Mouse (Mus musculus) embryonic facial prominence, embryonic 14.5 days (tissue): ENCODE measurements around the gene Otop1. TPM values are rescaled to one million over a fixed set of nuclear protein-coding genes. Genes with fewer than 3 reads are reported as not detected.
A peak's percentile ranks its signal among the peaks of the same experiment; 100 is the strongest.

Experiments
- ATAC-seq: fragments of 200-750 bp; cut with Nextera tagmentation; 2 replicates; pipeline ENCODE4 v1.8.0; 2017; ENCODE audit warnings: low read depth, moderate number of reproducible peaks, moderate TSS enrichment
- DNase-seq: peaks from one replicate; pipeline ENCODE4 v3.0.0-alpha.2; 2015; ENCODE audit warnings: low spot score
- H3K27ac ChIP-seq: fragments of 300-500 bp; sonication (generic); replicated peaks from 2 replicates; pipeline ENCODE4 v1.5.1; 2014; ENCODE audit warnings: low read depth, mild to moderate bottlenecking, low read length, moderate library complexity
- H3K27me3 ChIP-seq: fragments of 300-500 bp; sonication (generic); replicated peaks from 2 replicates; pipeline ENCODE4 v1.6.1; 2014; ENCODE audit warnings: low read length; ENCODE audit not compliant: control insufficient read depth, insufficient read depth
- H3K36me3 ChIP-seq: fragments of 300-500 bp; sonication (generic); 2 replicates; pipeline ENCODE4 v1.6.1; 2014; ENCODE audit warnings: low read length, mixed read lengths; ENCODE audit not compliant: control insufficient read depth, insufficient read depth
- H3K4me1 ChIP-seq: fragments of 300-500 bp; sonication (generic); 2 replicates; pipeline ENCODE4 v1.6.1; 2014; ENCODE audit warnings: antibody characterized with exemption, low read length; ENCODE audit not compliant: control insufficient read depth, insufficient read depth
- H3K4me2 ChIP-seq: fragments of 300-500 bp; sonication (generic); 2 replicates; pipeline ENCODE4 v1.6.1; 2014; ENCODE audit warnings: low read depth, mild to moderate bottlenecking, low read length, moderate library complexity, mixed read lengths
- H3K4me3 ChIP-seq: fragments of 300-500 bp; sonication (generic); 2 replicates; pipeline ENCODE4 v1.5.1; 2014; ENCODE audit warnings: low read depth, mild to moderate bottlenecking, low read length
- H3K9ac ChIP-seq: fragments of 300-500 bp; sonication (generic); 2 replicates; pipeline ENCODE4 v1.6.1; 2014; ENCODE audit warnings: low read depth, mild to moderate bottlenecking, low read length, moderate library complexity, mixed read lengths
- H3K9me3 ChIP-seq: fragments of 300-500 bp; sonication (generic); 2 replicates; pipeline ENCODE4 v1.6.1; 2016; ENCODE audit warnings: low read length; ENCODE audit not compliant: control insufficient read depth
- WGBS: fragments of 180-500 bp; shearing (Covaris S2); extraction: QIAGEN DNeasy Blood & Tissue Kit; methylation state at CpG from one replicate; pipeline ENCODE4 v1.1.7; 2014; 5-methylcytosine and 5-hydroxymethylcytosine counted together
- polyA plus RNA-seq: library from polyadenylated mRNA; unstranded; fragments of >200 nt; fragmentation: Nextera tagmentation; extraction: Ambion mirVana; gene quantifications from 2 replicates; pipeline ENCODE4 v1.2.1, GENCODE M21; 2014

Otop1 gene
- polyA plus RNA-seq, 1 experiment from 2014 or later = 0.22 TPM

DNA sequence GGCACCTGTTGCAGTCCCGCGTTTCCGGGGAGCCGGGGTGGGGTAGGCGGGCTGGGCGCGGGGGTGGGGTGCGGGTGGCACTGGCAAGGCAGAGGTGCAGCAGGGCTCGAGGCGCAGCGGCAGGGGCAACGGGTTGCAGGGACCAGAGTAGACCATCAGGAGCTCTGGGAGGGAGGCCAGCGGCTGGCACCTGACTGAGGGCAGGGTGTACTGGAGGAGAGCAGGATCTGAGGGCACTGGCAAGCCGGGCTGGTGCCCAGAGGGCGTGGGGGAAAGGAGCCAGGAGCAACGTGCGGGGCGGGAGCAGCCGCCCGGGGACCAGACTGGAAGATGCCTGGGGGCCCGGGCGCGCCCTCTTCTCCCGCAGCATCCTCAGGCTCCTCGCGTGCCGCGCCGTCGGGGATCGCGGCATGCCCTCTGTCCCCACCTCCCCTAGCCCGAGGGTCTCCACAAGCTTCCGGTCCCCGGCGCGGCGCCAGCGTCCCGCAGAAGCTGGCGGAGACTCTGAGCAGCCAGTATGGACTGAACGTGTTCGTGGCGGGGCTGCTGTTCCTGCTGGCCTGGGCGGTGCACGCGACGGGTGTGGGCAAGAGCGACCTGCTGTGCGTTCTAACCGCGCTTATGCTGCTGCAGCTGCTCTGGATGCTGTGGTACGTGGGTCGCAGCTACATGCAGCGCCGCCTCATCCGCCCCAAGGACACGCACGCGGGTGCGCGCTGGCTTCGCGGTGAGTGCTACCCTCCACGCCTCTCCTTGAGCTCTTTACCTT, 1.5 kb downstream of the Otop1 start:
- DNase-seq (no peak), ATAC-seq (no peak)
- H3K27ac ChIP-seq = no peak overlapping the region
- 3% methylated on average over 23 of the region's 65 CpGs for WGBS
- H3K4me3 ChIP-seq = peak overlapping the region; percentile 32
- H3K9ac ChIP-seq = peak overlapping the region; percentile 17; the same call in 1 of the 2 replicates
- H3K4me1 ChIP-seq = no peaks in the 10 kb centered on the region
- no peaks in the 10 kb centered on the region for H3K9me3 ChIP-seq
- peaks cover 56% of the 10 kb centered on the region for H3K27me3 ChIP-seq
- H3K36me3 ChIP-seq = no peaks in the 10 kb centered on the region
- H3K4me2 ChIP-seq = peak overlapping the region; percentile 54

DNA sequence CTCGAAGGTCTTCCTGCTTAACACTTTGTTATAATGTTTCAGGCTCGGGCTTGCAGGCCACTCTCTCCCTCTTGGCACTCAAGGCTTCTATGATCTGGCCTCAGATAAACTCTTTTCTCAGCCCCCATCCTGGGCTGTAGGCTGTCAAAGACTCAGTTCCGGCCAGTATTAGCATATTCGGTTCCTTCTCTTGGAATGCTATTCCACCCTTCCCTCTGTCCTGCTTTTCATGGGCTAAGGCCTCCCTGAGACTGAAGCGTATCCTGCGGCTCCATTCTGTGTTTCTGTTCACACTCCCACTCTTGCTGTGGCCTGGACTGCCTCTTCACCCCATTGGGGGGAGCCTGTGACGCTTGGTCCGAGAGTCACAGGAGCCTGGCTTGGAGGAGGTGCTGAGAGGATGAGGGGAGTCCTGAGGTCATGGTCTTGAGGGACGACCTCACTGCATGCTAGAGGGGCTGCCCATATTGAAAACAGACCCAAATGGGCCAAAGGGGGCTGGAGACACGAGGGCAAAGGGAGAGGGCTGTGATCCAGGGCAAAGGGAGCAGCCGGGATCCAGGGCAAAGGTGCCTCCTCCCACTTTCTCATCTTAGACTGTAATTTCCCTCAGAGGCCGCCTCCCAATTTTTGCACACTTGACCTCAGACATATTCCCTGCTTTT, 2.3 kb downstream of the Otop1 start:
- no peak overlapping the region for H3K9ac ChIP-seq
- peak overlapping the region; percentile 54 for H3K4me2 ChIP-seq
- no peak overlapping the region for H3K4me3 ChIP-seq
- peaks cover 56% of the 10 kb centered on the region for H3K27me3 ChIP-seq
- no peaks in the 10 kb centered on the region for H3K36me3 ChIP-seq
- 13% methylated on average over 12 of the region's 12 CpGs for WGBS
- no peaks in the 10 kb centered on the region for H3K9me3 ChIP-seq
- DNase-seq = no peak
- no peak for ATAC-seq
- no peak overlapping the region for H3K27ac ChIP-seq
- H3K4me1 ChIP-seq = no peaks in the 10 kb centered on the region

GRCm38 (mm10) chr5:38280075-38280474, 4.3 kb downstream of the Otop1 start:
- H3K4me2 ChIP-seq = no peak overlapping the region
- H3K27ac ChIP-seq = no peak overlapping the region
- ATAC-seq (no peak), DNase-seq (no peak)
- no peaks in the 10 kb centered on the region for H3K9me3 ChIP-seq
- 29% methylated on average over 1 of the region's 1 CpGs for WGBS
- H3K4me1 ChIP-seq = no peaks in the 10 kb centered on the region
- no peaks in the 10 kb centered on the region for H3K36me3 ChIP-seq
- H3K4me3 ChIP-seq = no peak overlapping the region
- H3K9ac ChIP-seq = no peak overlapping the region
- H3K27me3 ChIP-seq = peaks cover 44% of the 10 kb centered on the region

DNA sequence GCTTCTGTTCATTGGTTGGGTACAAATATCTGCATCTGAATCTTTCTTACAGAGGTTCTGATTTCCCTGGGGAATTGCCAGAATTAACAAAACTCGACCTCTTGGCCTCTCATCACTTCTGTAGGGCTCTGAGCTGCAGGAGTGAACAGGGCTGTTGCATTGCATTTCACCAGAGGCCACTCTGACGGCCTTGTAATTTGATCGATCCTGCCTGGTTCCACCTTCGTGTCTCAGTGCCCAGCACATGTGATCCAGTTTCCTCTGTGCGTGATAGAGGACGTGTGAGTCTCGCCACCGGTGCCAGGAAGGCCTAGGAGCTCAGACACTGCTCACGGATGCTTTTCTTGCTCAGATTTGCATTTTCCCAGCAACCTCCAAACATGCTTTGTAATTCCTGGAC, 10.0 kb downstream of the Otop1 start:
- Histone ChIP-seq H3K4me2 (no peak overlapping the region), H3K27ac (no peak overlapping the region), H3K9ac (no peak overlapping the region), H3K4me1 (no peaks in the 10 kb centered on the region), H3K36me3 (no peaks in the 10 kb centered on the region), H3K27me3 (no peaks in the 10 kb centered on the region; the same call in 1 of the 2 replicates), H3K4me3 (no peak overlapping the region), H3K9me3 (no peaks in the 10 kb centered on the region)
- DNase-seq (no peak), ATAC-seq (no peak)
- 25% methylated on average over 9 of the region's 9 CpGs for WGBS

GRCm38 (mm10) chr5:38288476-38288875, 12.7 kb downstream of the Otop1 start:
- Histone ChIP-seq H3K27ac (no peak overlapping the region), H3K4me1 (no peaks in the 10 kb centered on the region), H3K9me3 (no peaks in the 10 kb centered on the region), H3K9ac (no peak overlapping the region), H3K36me3 (no peaks in the 10 kb centered on the region), H3K4me3 (no peak overlapping the region), H3K27me3 (no peaks in the 10 kb centered on the region), H3K4me2 (no peak overlapping the region)
- WGBS = 87% methylated on average over 3 of the region's 3 CpGs
- no peak for ATAC-seq
- no peak for DNase-seq

DNA sequence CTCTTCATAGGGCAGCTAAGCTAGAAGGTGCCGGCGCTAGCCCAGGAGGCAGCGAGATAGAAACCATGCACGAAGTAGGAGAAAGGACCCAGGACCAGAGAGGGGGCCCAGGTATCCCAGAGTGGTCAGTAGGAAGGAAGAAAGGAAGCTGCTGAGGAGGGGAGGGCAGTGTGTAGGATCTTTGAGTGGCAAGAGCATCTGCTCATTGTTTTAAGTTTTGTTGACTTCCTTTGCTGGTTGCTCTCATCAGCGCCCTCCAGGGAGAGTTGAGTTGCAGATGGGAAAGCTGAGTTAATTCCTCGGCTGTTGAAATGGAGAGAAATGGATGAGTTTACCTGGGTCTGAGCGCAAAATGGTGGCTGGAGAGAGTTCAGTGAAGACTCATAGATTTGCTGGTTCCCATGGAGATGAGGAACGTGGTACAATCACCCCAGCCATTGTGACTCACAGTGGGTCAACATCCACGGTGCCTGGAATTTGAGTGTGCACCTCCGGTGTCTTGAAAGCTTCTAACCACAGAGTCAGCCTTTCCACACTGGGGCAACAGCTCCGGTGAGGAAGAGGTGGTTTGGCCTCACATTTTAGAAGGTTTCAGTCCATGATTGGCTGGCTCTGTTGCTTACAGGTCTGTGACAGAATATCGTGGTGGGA, 26.1 kb downstream of the Otop1 start:
- DNase-seq = no peak
- H3K36me3 ChIP-seq = no peaks in the 10 kb centered on the region

DNA sequence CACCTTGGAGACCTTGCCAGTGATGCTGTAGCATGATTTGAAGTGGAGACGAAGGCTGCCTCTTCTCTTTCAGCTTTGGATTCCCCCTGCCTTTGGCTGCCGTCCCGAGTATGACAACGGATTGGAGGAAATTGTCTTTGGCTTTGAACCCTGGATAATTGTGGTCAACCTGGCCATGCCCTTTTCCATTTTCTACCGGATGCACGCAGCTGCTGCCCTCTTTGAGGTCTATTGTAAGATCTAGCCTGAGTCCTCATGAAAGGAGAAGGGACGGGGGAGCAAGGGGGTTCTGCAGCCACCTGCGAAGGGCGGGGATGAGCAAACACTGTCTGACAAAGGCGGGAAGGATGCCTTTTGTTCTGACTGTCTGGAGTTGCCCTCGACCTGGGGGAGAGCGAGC, 26.9 kb downstream of the Otop1 start:
- no peak overlapping the region for H3K9ac ChIP-seq
- H3K27ac ChIP-seq = no peak overlapping the region
- H3K4me3 ChIP-seq = no peak overlapping the region
- no peaks in the 10 kb centered on the region for H3K36me3 ChIP-seq
- H3K9me3 ChIP-seq = no peaks in the 10 kb centered on the region
- peak; percentile 26 for DNase-seq
- 35% methylated on average over 12 of the region's 12 CpGs for WGBS
- ATAC-seq = no peak
- H3K4me2 ChIP-seq = no peak overlapping the region
- no peaks in the 10 kb centered on the region for H3K27me3 ChIP-seq
- no peaks in the 10 kb centered on the region for H3K4me1 ChIP-seq

More for the DNA sequence above, 26.1 kb downstream of the Otop1 start:
- Histone ChIP-seq H3K9me3 (no peaks in the 10 kb centered on the region), H3K4me2 (no peak overlapping the region), H3K4me1 (no peaks in the 10 kb centered on the region), H3K9ac (no peak overlapping the region), H3K27ac (no peak overlapping the region), H3K27me3 (no peaks in the 10 kb centered on the region), H3K4me3 (no peak overlapping the region)
- ATAC-seq = no peak
- 85% methylated on average over 12 of the region's 12 CpGs for WGBS

GRCm38 (mm10) chr5:38305241-38305640, 29.5 kb downstream of the Otop1 start:
- no peak overlapping the region for H3K9ac ChIP-seq
- H3K27ac ChIP-seq = no peak overlapping the region
- DNase-seq = no peak
- no peak overlapping the region for H3K4me3 ChIP-seq
- ATAC-seq = no peak
- no peaks in the 10 kb centered on the region for H3K36me3 ChIP-seq
- no peaks in the 10 kb centered on the region for H3K9me3 ChIP-seq
- no peaks in the 10 kb centered on the region for H3K27me3 ChIP-seq
- H3K4me1 ChIP-seq = no peaks in the 10 kb centered on the region
- no peak overlapping the region for H3K4me2 ChIP-seq
- 40% methylated on average over 2 of the region's 2 CpGs for WGBS
